Mouse (Mus musculus): ENCODE results near the gene Dusp12. TPM values are rescaled to one million over a fixed set of nuclear protein-coding genes. Genes with fewer than 3 reads are reported as not detected.
A peak's percentile ranks its signal among the peaks of the same experiment; 100 is the strongest.

Dusp12 gene
- total RNA-seq (2014; fragmentation: Nextera tagmentation) (13.2 and 13.9 TPM in 2 replicates), total RNA-seq (2017) (10.0 TPM in 2 replicates), polyA plus RNA-seq (2012) (14.0 and 14.4 TPM in 2 replicates)

DNA sequence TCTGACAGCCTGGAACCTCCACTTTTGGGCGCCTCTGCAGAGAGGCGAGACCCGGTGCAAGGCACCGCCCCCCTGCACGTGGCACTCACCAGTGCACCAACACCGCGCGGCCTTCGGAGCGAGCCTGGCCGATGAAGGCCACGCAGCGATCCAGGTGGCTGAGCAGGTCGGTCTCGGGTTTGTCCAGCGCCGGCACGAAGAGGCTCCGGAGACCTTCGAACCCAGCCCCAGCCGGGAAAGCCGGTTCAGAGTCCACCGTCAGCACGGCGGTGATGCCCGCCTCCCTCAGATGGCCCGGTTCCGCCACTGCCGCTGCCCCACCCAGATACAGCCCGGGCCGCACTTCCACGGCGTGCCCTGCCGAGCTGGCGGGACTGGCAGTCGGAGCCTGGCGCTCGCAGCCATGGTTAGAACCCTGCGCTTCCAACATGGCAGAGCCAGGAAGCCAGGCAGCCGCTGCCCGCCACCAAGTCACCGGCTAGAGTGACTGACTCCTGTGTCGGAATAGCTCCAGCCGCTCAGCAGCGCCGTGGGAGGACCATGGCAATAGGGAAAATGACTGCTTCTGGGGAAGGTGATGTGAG lies at the start of gene Dusp12, which contains the start of gene Gm26620:
Gene Dusp12 (minus strand): TSS at position 563 of the 584 bp plus-strand sequence.
Gene Gm26620 (plus strand): TSS at position 88 of the 584 bp plus-strand sequence.
- Histone ChIP-seq H3K4me1 (ENCODE audit: insufficient read depth, low read depth, low read length) (peaks cover 13% of the 10 kb centered on the region), H3K4me3 (ENCODE audit: low read depth, low read length) (peak within 1 kb of the TSS; percentile 97), H3K36me3 (replicated peaks) (peaks cover 27% of the 10 kb centered on the region), H3K9me3 (replicated peaks) (no peaks in the 10 kb centered on the region), H3K27me3 (ENCODE audit: insufficient read depth, low read length) (peaks cover 2% of the 10 kb centered on the region; the same call in 1 of the 2 replicates)
- DNase-seq (ENCODE audit: low spot score) (peak; percentile 79), ATAC-seq (ENCODE audit: extremely low read depth, insufficient number of reproducible peaks, low FRiP score, poor library complexity, severe bottlenecking) (peak; percentile 99)
- TF ChIP-seq TAL1 (conservative IDR thresholded peaks at IDR 0.05; ENCODE audit: low read depth, low read length) (no peak), CTCF (IDR thresholded peaks at IDR 0.05; ENCODE audit: low read depth, low read length) (0 out of 2 replicates have a peak, but pooled peaks have one; percentile 12), POLR2AphosphoS5 (IDR thresholded peaks at IDR 0.05; ENCODE audit: insufficient replicate concordance, low read depth, low read length) (no peak)

DNA sequence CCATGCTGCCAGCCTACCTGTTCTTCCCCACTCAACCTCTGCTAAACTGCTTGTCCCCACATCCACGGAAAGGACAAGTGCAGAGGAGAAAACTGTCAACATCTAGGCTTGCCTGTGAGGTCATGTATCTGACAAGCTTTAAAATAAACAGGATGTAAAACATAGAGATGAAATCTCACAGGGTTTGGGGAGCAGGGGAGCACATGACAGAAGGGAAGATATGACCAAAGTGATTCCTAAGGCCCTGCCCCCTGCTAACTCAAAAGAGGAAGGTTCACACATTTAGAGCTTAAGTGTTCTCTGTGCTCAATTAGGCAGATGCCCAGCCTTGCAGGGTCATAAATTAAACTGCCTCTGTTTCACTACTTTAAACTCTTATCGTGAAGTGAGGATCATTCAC lies 49.0 kb upstream of the Dusp12 start:
- peaks cover 38% of the 10 kb centered on the region for H3K4me1 ChIP-seq (ENCODE audit: insufficient read depth, low read depth, low read length)
- no peaks in the 10 kb centered on the region for H3K36me3 ChIP-seq (replicated peaks)
- ATAC-seq (ENCODE audit: extremely low read depth, insufficient number of reproducible peaks, low FRiP score, poor library complexity, severe bottlenecking) (peak; percentile 80), DNase-seq (ENCODE audit: low spot score) (peak; percentile 39)
- H3K27me3 ChIP-seq (ENCODE audit: insufficient read depth, low read length): 0 out of 2 replicates have a peak, but pooled peaks cover 2% of the 10 kb centered on the region
- no peak overlapping the region for H3K4me3 ChIP-seq (ENCODE audit: low read depth, low read length)
- TF ChIP-seq POLR2AphosphoS5 (IDR thresholded peaks at IDR 0.05; ENCODE audit: insufficient replicate concordance, low read depth, low read length) (no peak), GATA2 (IDR thresholded peaks at IDR 0.05; ENCODE audit: borderline replicate concordance, low read depth, low read length) (no peak), TAL1 (conservative IDR thresholded peaks at IDR 0.05; ENCODE audit: low read depth, low read length) (no peak), GATA1 (IDR thresholded peaks at IDR 0.05; ENCODE audit: borderline replicate concordance, low read length) (no peak), CTCF (IDR thresholded peaks at IDR 0.05; ENCODE audit: low read depth, low read length) (no peak)
- no peaks in the 10 kb centered on the region; the same call in 1 of the 2 replicates for H3K9me3 ChIP-seq (replicated peaks)

DNA sequence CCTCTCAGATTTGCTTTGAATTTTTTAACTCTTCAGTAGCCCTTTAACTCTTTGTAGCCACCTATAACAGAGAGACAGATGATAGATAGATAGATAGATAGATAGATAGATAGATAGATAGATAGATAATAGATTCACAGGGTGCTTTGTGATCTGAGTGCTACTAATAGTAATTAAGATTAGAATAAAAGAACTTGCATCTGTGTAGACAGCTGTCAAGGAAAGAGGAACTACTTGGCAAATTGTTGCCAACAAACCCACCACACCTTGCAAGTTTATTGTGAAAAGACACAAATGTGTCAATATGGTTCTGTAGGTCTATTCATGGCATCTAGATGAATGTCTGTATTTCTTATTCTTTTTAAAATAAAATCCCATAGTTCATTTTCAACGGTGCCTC lies 48.6 kb upstream of the Dusp12 start:
- DNase-seq (ENCODE audit: low spot score): no peak
- ATAC-seq (ENCODE audit: extremely low read depth, insufficient number of reproducible peaks, low FRiP score, poor library complexity, severe bottlenecking): no peak
- H3K9me3 ChIP-seq (replicated peaks): no peaks in the 10 kb centered on the region; the same call in 1 of the 2 replicates
- H3K4me3 ChIP-seq (ENCODE audit: low read depth, low read length): no peak overlapping the region
- peaks cover 38% of the 10 kb centered on the region for H3K4me1 ChIP-seq (ENCODE audit: insufficient read depth, low read depth, low read length)
- TF ChIP-seq GATA2 (IDR thresholded peaks at IDR 0.05; ENCODE audit: borderline replicate concordance, low read depth, low read length): no peak
- TF ChIP-seq TAL1 (conservative IDR thresholded peaks at IDR 0.05; ENCODE audit: low read depth, low read length): no peak
- H3K36me3 ChIP-seq (replicated peaks): no peaks in the 10 kb centered on the region
- H3K27me3 ChIP-seq (ENCODE audit: insufficient read depth, low read length): 0 out of 2 replicates have a peak, but pooled peaks cover 2% of the 10 kb centered on the region

DNA sequence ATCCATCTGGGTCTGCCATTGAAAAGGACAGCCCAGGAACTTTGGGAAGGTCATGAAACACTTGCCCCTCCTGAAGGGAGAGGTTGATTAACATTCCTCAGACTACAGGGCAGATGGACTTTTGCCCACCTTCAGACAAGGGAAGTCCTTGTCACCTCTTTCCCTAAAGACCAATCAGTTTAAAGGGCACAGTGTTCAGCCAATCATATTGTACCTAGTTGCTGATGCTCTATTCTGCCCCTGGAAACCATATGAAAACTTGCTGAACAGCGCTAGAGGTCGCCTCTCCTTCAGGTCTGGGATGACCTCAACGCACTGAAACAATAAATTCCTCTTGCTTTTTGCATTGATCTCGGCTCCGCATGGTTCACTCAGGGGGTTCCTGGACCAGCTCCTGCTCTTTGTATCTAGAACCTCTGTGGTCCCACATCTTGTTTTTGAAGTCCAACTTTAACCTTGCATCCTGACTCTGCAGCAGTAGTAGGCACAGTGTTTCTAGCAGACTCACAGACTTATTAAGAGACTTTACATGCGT lies 48.1 kb upstream of the Dusp12 start:
- DNase-seq (ENCODE audit: low spot score) (no peak), ATAC-seq (ENCODE audit: extremely low read depth, insufficient number of reproducible peaks, low FRiP score, poor library complexity, severe bottlenecking) (no peak)
- TF ChIP-seq GATA2 (IDR thresholded peaks at IDR 0.05; ENCODE audit: borderline replicate concordance, low read depth, low read length) (no peak), POLR2AphosphoS5 (IDR thresholded peaks at IDR 0.05; ENCODE audit: insufficient replicate concordance, low read depth, low read length) (no peak), GATA1 (IDR thresholded peaks at IDR 0.05; ENCODE audit: borderline replicate concordance, low read length) (no peak), TAL1 (conservative IDR thresholded peaks at IDR 0.05; ENCODE audit: low read depth, low read length) (no peak), CTCF (IDR thresholded peaks at IDR 0.05; ENCODE audit: low read depth, low read length) (no peak)
- 0 out of 2 replicates have a peak, but pooled peaks cover 2% of the 10 kb centered on the region for H3K27me3 ChIP-seq (ENCODE audit: insufficient read depth, low read length)
- H3K4me3 ChIP-seq (ENCODE audit: low read depth, low read length): no peak overlapping the region
- H3K36me3 ChIP-seq (replicated peaks): no peaks in the 10 kb centered on the region
- H3K9me3 ChIP-seq (replicated peaks): no peaks in the 10 kb centered on the region; the same call in 1 of the 2 replicates
- peaks cover 37% of the 10 kb centered on the region for H3K4me1 ChIP-seq (ENCODE audit: insufficient read depth, low read depth, low read length)

DNA sequence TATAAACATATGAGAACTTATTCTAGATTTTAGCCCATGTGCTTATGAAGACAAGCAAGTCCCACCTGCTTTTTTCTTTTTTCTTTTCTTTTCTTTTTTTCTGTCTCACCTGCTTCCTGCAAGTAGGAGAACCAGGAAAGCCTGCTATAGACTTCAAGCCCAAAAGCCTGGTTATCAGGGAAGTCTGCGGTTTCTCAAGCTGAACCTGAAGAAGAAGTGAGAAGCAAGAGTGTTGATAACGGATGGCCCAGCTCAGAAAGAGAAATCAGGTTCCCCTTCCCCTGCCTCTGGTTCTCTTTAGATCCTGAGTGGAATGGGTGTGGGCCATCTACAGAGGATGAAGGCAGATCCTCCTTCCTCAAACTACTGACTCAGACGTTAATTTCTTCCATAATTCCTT lies 46.7 kb upstream of the Dusp12 start:
- no peaks in the 10 kb centered on the region; the same call in 1 of the 2 replicates for H3K9me3 ChIP-seq (replicated peaks)
- ATAC-seq (ENCODE audit: extremely low read depth, insufficient number of reproducible peaks, low FRiP score, poor library complexity, severe bottlenecking) (no peak), DNase-seq (ENCODE audit: low spot score) (no peak)
- no peak for TF ChIP-seq TAL1 (conservative IDR thresholded peaks at IDR 0.05; ENCODE audit: low read depth, low read length)
- no peak for TF ChIP-seq POLR2AphosphoS5 (IDR thresholded peaks at IDR 0.05; ENCODE audit: insufficient replicate concordance, low read depth, low read length)
- TF ChIP-seq GATA1 (IDR thresholded peaks at IDR 0.05; ENCODE audit: borderline replicate concordance, low read length): no peak
- no peak for TF ChIP-seq CTCF (IDR thresholded peaks at IDR 0.05; ENCODE audit: low read depth, low read length)
- no peak for TF ChIP-seq GATA2 (IDR thresholded peaks at IDR 0.05; ENCODE audit: borderline replicate concordance, low read depth, low read length)
- peaks cover 38% of the 10 kb centered on the region for H3K4me1 ChIP-seq (ENCODE audit: insufficient read depth, low read depth, low read length)
- no peaks in the 10 kb centered on the region for H3K36me3 ChIP-seq (replicated peaks)
- 0 out of 2 replicates have a peak, but pooled peaks cover 2% of the 10 kb centered on the region for H3K27me3 ChIP-seq (ENCODE audit: insufficient read depth, low read length)
- H3K4me3 ChIP-seq (ENCODE audit: low read depth, low read length): no peak overlapping the region

DNA sequence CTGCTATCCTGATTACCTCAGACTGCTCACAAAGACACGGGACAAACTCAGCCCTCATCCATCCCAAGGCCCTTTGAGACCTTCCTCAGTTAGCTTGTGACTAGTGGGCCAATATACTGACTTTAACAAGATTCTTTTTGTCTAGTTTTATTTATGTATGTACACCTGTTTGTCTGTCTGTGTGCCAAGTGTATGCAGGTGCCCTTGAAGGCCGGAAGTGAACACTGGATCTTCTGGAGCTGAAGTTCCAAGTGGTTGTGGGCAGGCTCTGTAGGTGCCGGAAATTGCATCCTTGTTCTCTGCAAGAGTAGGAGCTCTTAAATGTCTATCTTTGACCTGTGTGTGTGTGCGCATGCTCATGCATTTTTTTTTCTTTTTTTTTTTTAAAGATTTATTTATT lies 43.9 kb upstream of the Dusp12 start:
- peaks cover 26% of the 10 kb centered on the region for H3K4me1 ChIP-seq (ENCODE audit: insufficient read depth, low read depth, low read length)
- no peak for ATAC-seq (ENCODE audit: extremely low read depth, insufficient number of reproducible peaks, low FRiP score, poor library complexity, severe bottlenecking)
- TF ChIP-seq GATA2 (IDR thresholded peaks at IDR 0.05; ENCODE audit: borderline replicate concordance, low read depth, low read length) (no peak), CTCF (IDR thresholded peaks at IDR 0.05; ENCODE audit: low read depth, low read length) (no peak), POLR2AphosphoS5 (IDR thresholded peaks at IDR 0.05; ENCODE audit: insufficient replicate concordance, low read depth, low read length) (no peak), TAL1 (conservative IDR thresholded peaks at IDR 0.05; ENCODE audit: low read depth, low read length) (no peak), GATA1 (IDR thresholded peaks at IDR 0.05; ENCODE audit: borderline replicate concordance, low read length) (no peak)
- no peaks in the 10 kb centered on the region for H3K36me3 ChIP-seq (replicated peaks)
- 0 out of 2 replicates have a peak, but pooled peaks cover 2% of the 10 kb centered on the region for H3K27me3 ChIP-seq (ENCODE audit: insufficient read depth, low read length)
- H3K4me3 ChIP-seq (ENCODE audit: low read depth, low read length): no peak overlapping the region
- no peak for DNase-seq (ENCODE audit: low spot score)
- no peaks in the 10 kb centered on the region for H3K9me3 ChIP-seq (replicated peaks)

Data from G1E (cell line).